Mouse (Mus musculus) CH12.LX (cell line): ENCODE measurements at regions not wholly inside any gene's neighbourhood (a gene's known extent, or its start where the extent isn't known, plus 50 kb on each side); places are given as distances from the start of the nearest gene placed in this dataset.
A peak's percentile ranks its signal among the peaks of the same experiment; 100 is the strongest.

Source experiments
- DNase-seq: peaks from one replicate; pipeline ENCODE4 v3.0.0-alpha.2; 2013; ENCODE audit errors: extremely low read depth
- H3K27ac ChIP-seq: 2 replicates; pipeline ENCODE4 v1.5.1; 2012; ENCODE audit warnings: low read depth, mild to moderate bottlenecking, control low read depth, moderate library complexity; ENCODE audit not compliant: insufficient read depth
- H3K27me3 ChIP-seq: replicated peaks from 2 replicates; pipeline ENCODE3; 2012; ENCODE audit warnings: inconsistent platforms
- H3K36me3 ChIP-seq, 2 experiments: replicated peaks in 1 of 2; 2 replicates each; pipeline versions ENCODE3 to v1.6.1; 2012; ENCODE audit warnings: inconsistent platforms in 1 of 2, low read length in 1 of 2, mild to moderate bottlenecking in 1 of 2, mixed read lengths in 1 of 2, moderate library complexity in 1 of 2; ENCODE audit not compliant: control insufficient read depth in 1 of 2, insufficient read depth in 1 of 2
- H3K4me1 ChIP-seq, 2 experiments: 2 replicates each; pipeline ENCODE4 v1.6.1; 2012; ENCODE audit warnings: inconsistent platforms in 1 of 2, moderate library complexity in 1 of 2; ENCODE audit not compliant: insufficient read depth in 2 of 2, control insufficient read depth in 1 of 2
- H3K4me2 ChIP-seq: 2 replicates; pipeline ENCODE4 v1.6.1; 2012; ENCODE audit warnings: low read depth, mild to moderate bottlenecking, control low read depth; ENCODE audit not compliant: poor library complexity, insufficient read depth, severe bottlenecking
- H3K4me3 ChIP-seq, 3 experiments: fragments of 150-350 bp in 1 of 3; sonication (generic) in 1 of 3; replicated peaks in 1 of 3; 2 replicates each; pipeline versions ENCODE3 to v1.5.1; 2011 to 2012; ENCODE audit warnings: low read depth in 2 of 3, low read length in 2 of 3, mild to moderate bottlenecking in 2 of 3, moderate library complexity in 2 of 3, control low read depth in 1 of 3, improper control_type of control experiment in 1 of 3, inconsistent platforms in 1 of 3, mixed read lengths in 1 of 3; ENCODE audit not compliant: poor library complexity in 1 of 3
- H3K79me2 ChIP-seq: replicated peaks from 2 replicates; pipeline ENCODE4 v1.6.1; 2012; ENCODE audit warnings: mild to moderate bottlenecking, moderate library complexity; ENCODE audit not compliant: control insufficient read depth, poor library complexity, insufficient read depth, severe bottlenecking; ENCODE audit errors: extremely low read depth
- H3K9ac ChIP-seq: 2 replicates; pipeline ENCODE4 v1.6.1; 2012; ENCODE audit warnings: low read depth, mild to moderate bottlenecking, control low read depth, moderate library complexity; ENCODE audit not compliant: insufficient read depth
- H3K9me3 ChIP-seq: replicated peaks from 2 replicates; pipeline ENCODE3; 2012; ENCODE audit warnings: low read length, inconsistent platforms, mixed read lengths
- CTCF ChIP-seq, 2 experiments: IDR thresholded peaks in 1 of 2; conservative IDR thresholded peaks in 1 of 2; 2 replicates each; pipeline ENCODE4 v1.5.1; 2011 to 2012; ENCODE audit warnings: low read depth in 2 of 2, low read length in 2 of 2, improper control_type of control experiment in 1 of 2, inconsistent platforms in 1 of 2, mild to moderate bottlenecking in 1 of 2, moderate library complexity in 1 of 2
- ELF1 ChIP-seq: IDR thresholded peaks from 2 replicates; pipeline ENCODE4 v1.6.1; 2014; ENCODE audit warnings: low read depth, mild to moderate bottlenecking, inconsistent platforms, low read length, improper control_type of control experiment
- ETS1 ChIP-seq: conservative IDR thresholded peaks from 2 replicates; pipeline ENCODE4 v1.6.1; 2012; ENCODE audit warnings: low read depth, mild to moderate bottlenecking, inconsistent platforms, low read length, improper control_type of control experiment, moderate library complexity
- GABPA ChIP-seq: IDR thresholded peaks from 2 replicates; pipeline ENCODE4 v1.6.1; 2012; ENCODE audit warnings: low read depth, low read length, improper control_type of control experiment, inconsistent platforms; ENCODE audit not compliant: insufficient replicate concordance
- HCFC1 ChIP-seq: IDR thresholded peaks from 2 replicates; pipeline ENCODE4 v1.6.1; 2012; ENCODE audit warnings: low read depth, mild to moderate bottlenecking, inconsistent platforms, low read length, improper control_type of control experiment
- IRF4 ChIP-seq: IDR thresholded peaks from 2 replicates; pipeline ENCODE4 v1.6.1; 2014; ENCODE audit warnings: low read depth, mild to moderate bottlenecking, inconsistent platforms, low read length, improper control_type of control experiment
- JUN ChIP-seq: IDR thresholded peaks from 2 replicates; pipeline ENCODE4 v1.6.1; 2011; ENCODE audit warnings: low read depth, mild to moderate bottlenecking, low read length, improper control_type of control experiment, moderate library complexity; ENCODE audit not compliant: insufficient read depth
- MAX ChIP-seq: IDR thresholded peaks from 2 replicates; pipeline ENCODE4 v1.6.1; 2011; ENCODE audit warnings: low read length, improper control_type of control experiment
- MAZ ChIP-seq: IDR thresholded peaks from 2 replicates; pipeline ENCODE4 v1.6.1; 2012; ENCODE audit warnings: low read depth, mild to moderate bottlenecking, inconsistent platforms, low read length, improper control_type of control experiment, moderate library complexity
- MXI1 ChIP-seq: IDR thresholded peaks from 2 replicates; pipeline ENCODE4 v1.6.1; 2011; ENCODE audit warnings: mild to moderate bottlenecking, low read depth, low read length, improper control_type of control experiment
- POLR2A ChIP-seq: IDR thresholded peaks from 2 replicates; pipeline ENCODE4 v1.6.1; 2011; ENCODE audit warnings: low read depth, mild to moderate bottlenecking, improper control_type of control experiment, low read length
- RAD21 ChIP-seq: IDR thresholded peaks from 2 replicates; pipeline ENCODE4 v1.6.1; 2011; ENCODE audit warnings: low read depth, mild to moderate bottlenecking, low read length, improper control_type of control experiment, moderate library complexity
- SIN3A ChIP-seq: IDR thresholded peaks from 2 replicates; pipeline ENCODE4 v1.6.1; 2012; ENCODE audit warnings: low read length, improper control_type of control experiment, inconsistent platforms
- SMC3 ChIP-seq: IDR thresholded peaks from 2 replicates; pipeline ENCODE4 v1.6.1; 2011; ENCODE audit warnings: low read depth, low read length, improper control_type of control experiment
- UBTF ChIP-seq: IDR thresholded peaks from 2 replicates; pipeline ENCODE4 v1.6.1; 2012; ENCODE audit warnings: low read depth, mild to moderate bottlenecking, inconsistent platforms, low read length, improper control_type of control experiment, moderate library complexity
- ZC3H11A ChIP-seq: IDR thresholded peaks from 2 replicates; pipeline ENCODE4 v1.6.1; 2012; ENCODE audit warnings: low read depth, mild to moderate bottlenecking, inconsistent platforms, low read length, improper control_type of control experiment
- ZKSCAN1 ChIP-seq: IDR thresholded peaks from 2 replicates; pipeline ENCODE4 v1.6.1; 2012; ENCODE audit warnings: low read depth, inconsistent platforms, low read length, improper control_type of control experiment, borderline replicate concordance
- ZNF384 ChIP-seq: IDR thresholded peaks from 2 replicates; pipeline ENCODE4 v1.6.1; 2012; ENCODE audit warnings: low read depth, low read length, improper control_type of control experiment, inconsistent platforms
- dilution Hi-C: fragments of 300-500 bp; cut with MboI; formaldehyde crosslinking; loops from 2 replicates; pipeline ENCODE4 v1.14.3; 2020; ENCODE audit warnings: low sequenced_read_pairs; ENCODE audit not compliant: extremely low pct_unique_long_range_greater_than_20kb, extremely low pct_ligation_motif_present
- in situ Hi-C: fragments of 300-500 bp; cut with MboI; formaldehyde crosslinking; loops from 3 replicates; pipeline ENCODE4 v1.14.3; 2019; ENCODE audit warnings: low sequenced_read_pairs, low pct_ligation_motif_present, low pct_unique_long_range_greater_than_20kb, mixed read lengths

GRCm38 (mm10) chr3:38811635-38812034 is 75.1 kb upstream of the Fat4 start:
- H3K9ac ChIP-seq = no peak overlapping the region
- peak; percentile 16 for DNase-seq
- H3K4me2 ChIP-seq = no peak overlapping the region
- no peak overlapping the region for H3K4me3 ChIP-seq
- no peaks in the 10 kb centered on the region for H3K36me3 ChIP-seq
- TF ChIP-seq IRF4 (no peak), ETS1 (no peak), ZKSCAN1 (no peak), GABPA (no peak), CTCF (conservative IDR thresholded peaks at IDR 0.05 in 1 of 2, IDR thresholded peaks at IDR 0.05 in 1 of 2; ENCODE audit: low read depth in 2 of 2, low read length in 2 of 2) (peak in 1 of 2 experiments; percentile 59; a peak in 3 of 4 replicates), RAD21 (peak; percentile 30), UBTF (no peak), SMC3 (peak; percentile 34), JUN (no peak)
- no peaks in the 10 kb centered on the region for H3K9me3 ChIP-seq
- no peaks in the 10 kb centered on the region for H3K27me3 ChIP-seq
- H3K27ac ChIP-seq = no peak overlapping the region
- in situ Hi-C loops = no loop called here
- no peaks in the 10 kb centered on the region for H3K4me1 ChIP-seq
- dilution Hi-C loops = no loop called here
- no peaks in the 10 kb centered on the region for H3K79me2 ChIP-seq

- no peak for DNase-seq
- Histone ChIP-seq H3K9me3 (no peaks in the 10 kb centered on the region), H3K27ac (no peak overlapping the region), H3K4me3 (no peak overlapping the region), H3K27me3 (no peaks in the 10 kb centered on the region)
- TF ChIP-seq ZC3H11A = no peak
- TF ChIP-seq RAD21 = no peak
- no peak for TF ChIP-seq CTCF (conservative IDR thresholded peaks at IDR 0.05 in 1 of 2, IDR thresholded peaks at IDR 0.05 in 1 of 2; ENCODE audit: low read depth in 2 of 2, low read length in 2 of 2)
- no peak for TF ChIP-seq POLR2A
- TF ChIP-seq, all 38 proteins: peak for 0
- H3K4me1 ChIP-seq = no peaks in the 10 kb centered on the region
- no peak overlapping the region for H3K9ac ChIP-seq
- dilution Hi-C loops (no loop called here), in situ Hi-C loops (no loop called here)
- H3K36me3 ChIP-seq = no peaks in the 10 kb centered on the region
- H3K4me2 ChIP-seq = no peak overlapping the region
- H3K79me2 ChIP-seq = no peaks in the 10 kb centered on the region
These were observed 80.2 kb upstream of the Fat4 start for GRCm38 (mm10) chr3:38806469-38807055.

GRCm38 (mm10) chr3:38806036-38806435 is 80.7 kb upstream of the Fat4 start:
- no peaks in the 10 kb centered on the region for H3K27me3 ChIP-seq
- no peaks in the 10 kb centered on the region for H3K79me2 ChIP-seq
- no peak overlapping the region for H3K27ac ChIP-seq
- no peak overlapping the region for H3K9ac ChIP-seq
- no peaks in the 10 kb centered on the region for H3K4me1 ChIP-seq
- in situ Hi-C loops (no loop called here), dilution Hi-C loops (no loop called here)
- no peak for TF ChIP-seq GABPA
- TF ChIP-seq POLR2A = no peak
- no peak for TF ChIP-seq SIN3A
- no peak for TF ChIP-seq HCFC1
- no peak for TF ChIP-seq MXI1
- TF ChIP-seq ELF1 = no peak
- no peak for TF ChIP-seq IRF4
- TF ChIP-seq ZNF384 = no peak
- no peak for TF ChIP-seq MAZ
- TF ChIP-seq MAX = no peak
- no peaks in the 10 kb centered on the region for H3K9me3 ChIP-seq
- H3K36me3 ChIP-seq = no peaks in the 10 kb centered on the region
- H3K4me3 ChIP-seq = no peak overlapping the region
- no peak overlapping the region for H3K4me2 ChIP-seq
- no peak for DNase-seq
